Mouse (Mus musculus): Measurements from ENCODE around the gene Sat2. TPM values are rescaled to one million over a fixed set of nuclear protein-coding genes. Genes with fewer than 3 reads are reported as not detected.
"Not testable (repeated sequence)": the region's sequence is repeated elsewhere in the genome, so short reads cannot be mapped to it uniquely, and the experiment has no call there.

The Sat2 gene
- total RNA-seq, 2 experiments from 2014 or later = 12.7 to 15.2 TPM

- intact Hi-C loops (cut with DNase I) = no loop called here
- DNase-seq (ENCODE audit: extremely low spot score in 1 of 2, low spot score in 2 of 2) = no peak
These were observed 29.0 kb upstream of the Sat2 start for GRCm38 (mm10) chr11:69592799-69593198.

GRCm38 (mm10) chr11:69594853-69595252 lies 27.0 kb upstream of the Sat2 start:
- DNase-seq (ENCODE audit: extremely low spot score in 1 of 2, low spot score in 2 of 2) = no peak
- intact Hi-C loops (cut with DNase I) = no loop called here

DNA sequence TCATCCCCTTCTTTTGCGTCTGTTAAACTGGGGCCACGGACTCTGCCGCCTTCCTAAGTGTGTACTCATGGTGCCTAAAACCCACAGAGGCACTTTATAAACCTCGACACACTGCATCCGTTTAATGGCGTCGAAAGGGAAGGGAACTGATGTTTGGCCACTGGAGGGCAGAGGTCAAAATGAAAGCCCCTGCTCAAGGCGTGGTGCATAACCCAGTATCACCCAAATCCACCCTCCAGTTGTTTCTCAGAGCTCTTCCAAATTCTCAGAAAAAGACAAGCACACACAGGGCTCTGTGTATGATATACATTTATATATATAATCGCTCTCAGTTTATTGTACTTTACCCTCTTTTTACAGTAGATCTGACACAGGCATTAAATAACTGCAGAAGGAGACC lies 22.4 kb upstream of the Sat2 start:
- intact Hi-C loops (cut with DNase I) = no loop called here
- no peak for DNase-seq (ENCODE audit: extremely low spot score in 1 of 2, low spot score in 2 of 2)

DNA sequence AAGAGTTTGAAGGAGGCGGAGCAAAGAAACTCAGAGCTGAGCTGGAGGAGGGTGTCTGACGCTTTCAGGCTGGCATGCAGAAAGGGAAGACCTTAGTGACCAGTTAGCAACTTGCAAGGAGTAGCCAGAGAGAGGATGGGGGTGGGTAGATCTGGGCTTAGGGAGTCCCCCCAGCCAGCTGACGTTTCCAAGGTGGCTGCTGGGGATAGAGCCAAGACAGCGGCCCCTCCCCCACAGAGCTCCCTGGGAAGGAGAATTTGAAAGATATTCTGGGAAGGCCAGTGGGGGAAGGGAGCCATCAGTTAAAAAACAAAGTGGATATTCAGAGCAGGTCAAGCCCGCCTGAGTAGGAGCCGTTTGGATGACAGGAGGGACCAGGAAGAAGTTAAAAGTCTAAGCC lies 21.7 kb upstream of the Sat2 start:
- intact Hi-C loops (cut with DNase I) = no loop called here

GRCm38 (mm10) chr11:69601768-69602167 lies 20.1 kb upstream of the Sat2 start:
- DNase-seq (ENCODE audit: extremely low spot score in 1 of 2, low spot score in 2 of 2) = no peak

More for the DNA sequence above, 21.7 kb upstream of the Sat2 start:
- DNase-seq (ENCODE audit: extremely low spot score in 1 of 2, low spot score in 2 of 2) = peak; percentile 77 to 90

DNA sequence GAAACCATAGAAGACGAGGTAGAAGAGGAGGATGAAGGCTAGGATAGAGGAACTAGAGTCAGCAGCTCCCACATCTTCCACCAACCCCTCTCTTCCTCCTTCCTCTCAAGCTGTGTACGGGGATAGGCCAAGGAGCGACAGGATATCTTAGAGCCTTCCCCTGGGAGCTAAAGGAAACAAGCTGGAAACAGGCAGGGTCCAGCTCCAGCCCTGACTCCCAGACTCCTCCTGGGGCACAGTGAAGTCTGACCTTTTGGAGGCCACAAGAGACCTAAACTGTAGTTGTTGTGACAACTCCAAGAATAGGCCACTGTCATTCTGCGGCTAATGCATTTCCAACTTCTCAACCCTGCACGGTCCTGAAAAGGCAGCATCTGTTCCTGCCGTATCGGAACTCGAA lies 18.3 kb upstream of the Sat2 start:
- intact Hi-C loops (cut with DNase I) = no loop called here
- no peak for DNase-seq (ENCODE audit: extremely low spot score in 1 of 2, low spot score in 2 of 2)

More at GRCm38 (mm10) chr11:69601768-69602167, 20.1 kb upstream of the Sat2 start:
- intact Hi-C loops (cut with DNase I) = no loop called here

- no peak for DNase-seq (ENCODE audit: extremely low spot score in 1 of 2, low spot score in 2 of 2)
- intact Hi-C loops (cut with DNase I) = no loop called here
These were observed 17.5 kb upstream of the Sat2 start for GRCm38 (mm10) chr11:69604347-69604746.

DNA sequence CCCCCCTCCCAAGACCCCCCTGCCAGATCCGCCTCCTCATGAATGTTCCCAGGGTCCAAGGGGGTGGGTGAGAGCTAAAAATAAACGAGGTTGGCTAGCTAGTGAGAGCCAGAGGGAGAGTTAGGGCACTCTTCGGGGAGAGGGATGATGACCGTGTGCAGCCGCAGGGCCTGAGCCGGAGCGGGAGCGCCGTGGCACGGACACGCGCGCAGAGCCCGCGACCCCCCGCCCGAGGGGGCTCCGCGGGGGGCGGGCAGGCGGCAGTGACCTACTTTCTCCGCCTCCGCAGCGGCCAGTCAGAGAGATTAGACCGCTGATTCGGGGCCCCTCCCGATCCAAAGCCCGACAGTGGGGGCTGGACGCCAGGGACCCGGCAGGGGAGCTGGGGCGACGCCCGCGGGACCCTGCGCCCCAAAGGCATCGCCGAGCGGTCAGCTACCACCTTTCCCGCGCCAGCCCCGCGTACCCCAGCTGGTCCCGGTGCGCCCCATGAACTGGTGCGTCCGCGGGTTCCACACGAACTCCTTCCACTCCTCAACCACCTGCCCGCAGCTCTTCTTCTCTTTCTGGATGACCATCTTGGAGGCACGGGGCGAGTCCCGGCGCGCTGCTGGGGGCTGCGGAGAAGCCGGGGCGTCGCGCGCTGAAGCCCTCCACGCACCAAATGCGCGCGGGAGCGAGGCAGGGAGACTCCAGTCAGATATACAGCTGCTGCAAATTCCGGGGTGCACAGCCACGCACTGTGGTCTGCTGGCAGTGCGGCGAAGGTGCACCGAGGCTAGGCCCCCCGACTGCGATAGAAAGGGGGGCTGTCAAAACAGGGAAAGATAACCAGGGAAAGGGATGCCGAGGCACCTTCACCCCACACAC lies 16.8 kb upstream of the Sat2 start:
- intact Hi-C loops (cut with DNase I) = no loop called here
- peak in 1 of 2 experiments; percentile 79 for DNase-seq (ENCODE audit: extremely low spot score in 1 of 2, low spot score in 2 of 2)

DNA sequence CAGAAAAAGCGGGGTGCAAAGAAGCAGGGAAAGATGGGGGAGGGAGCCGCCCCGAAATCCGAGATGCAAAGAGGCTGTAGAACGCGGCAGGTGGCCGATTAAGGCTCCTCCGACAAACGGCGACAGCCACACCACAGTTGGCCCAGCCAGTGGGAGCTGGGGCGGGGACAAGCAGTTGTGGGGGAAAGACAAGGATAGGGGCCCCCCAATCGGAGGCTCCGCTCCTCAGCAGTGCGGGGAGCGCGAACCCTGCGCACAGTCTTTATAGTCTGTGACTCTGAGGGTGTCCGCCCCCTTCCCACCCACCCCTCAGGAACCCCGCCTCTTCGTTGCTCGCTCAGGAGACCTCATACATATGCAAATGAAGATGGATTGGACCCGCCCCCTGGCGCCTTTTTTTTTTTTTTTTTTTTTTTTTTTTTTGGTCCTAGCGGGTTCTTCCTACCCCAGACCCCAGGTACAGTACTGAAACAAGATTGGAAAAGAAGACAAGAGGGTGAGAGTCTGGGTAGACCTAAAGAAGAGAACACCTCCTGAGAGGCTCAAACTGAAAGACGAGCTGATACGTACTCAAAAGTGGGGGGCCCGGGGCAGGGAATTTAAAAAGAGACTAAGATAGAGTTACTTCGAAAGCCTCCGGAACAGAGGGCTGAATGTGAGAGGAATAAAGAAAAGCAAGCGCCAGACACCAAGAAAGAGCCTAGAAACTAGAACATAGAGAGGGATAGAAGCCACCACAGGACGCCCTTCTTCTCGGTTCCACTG lies 15.9 kb upstream of the Sat2 start, which contains the start of gene Atp1b2:
Gene Atp1b2, minus strand, starts transcription at position 217 of the 765 bp plus-strand sequence.
- DNase-seq (ENCODE audit: extremely low spot score in 1 of 2, low spot score in 2 of 2) = peak; percentile 81 to 91
- intact Hi-C loops (cut with DNase I) = no loop called here

GRCm38 (mm10) chr11:69606491-69606795 lies 15.4 kb upstream of the Sat2 start:
- no peak for DNase-seq (ENCODE audit: extremely low spot score in 1 of 2, low spot score in 2 of 2)
- intact Hi-C loops (cut with DNase I) = no loop called here

DNA sequence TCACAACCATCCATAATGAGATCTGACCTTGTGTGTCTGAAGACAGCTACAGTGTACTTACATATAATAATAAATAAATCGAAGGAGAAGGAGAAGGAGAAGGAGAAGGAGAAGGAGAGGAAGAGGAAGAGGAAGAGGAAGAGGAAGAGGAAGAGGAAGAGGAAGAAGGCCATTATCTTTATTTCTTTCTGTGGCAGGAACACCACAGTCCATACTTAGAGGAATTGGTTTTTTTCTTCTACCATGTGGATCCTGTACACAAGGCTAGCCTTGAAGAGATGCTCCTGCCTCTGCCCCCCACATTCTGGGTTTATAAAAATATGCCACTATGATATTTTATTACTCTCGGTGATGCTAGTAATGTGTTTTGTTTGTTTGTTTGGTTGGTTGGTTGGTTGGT lies 15.0 kb upstream of the Sat2 start:
- no peak for DNase-seq (ENCODE audit: extremely low spot score in 1 of 2, low spot score in 2 of 2)
- intact Hi-C loops (cut with DNase I) = no loop called here

GRCm38 (mm10) chr11:69608525-69608924 lies 13.3 kb upstream of the Sat2 start:
- intact Hi-C loops (cut with DNase I) = no loop called here
- no peak for DNase-seq (ENCODE audit: extremely low spot score in 1 of 2, low spot score in 2 of 2)

- no peak for DNase-seq (ENCODE audit: extremely low spot score in 1 of 2, low spot score in 2 of 2)
- intact Hi-C loops (cut with DNase I) = no loop called here
These were observed 12.4 kb upstream of the Sat2 start for GRCm38 (mm10) chr11:69609416-69609815.

DNA sequence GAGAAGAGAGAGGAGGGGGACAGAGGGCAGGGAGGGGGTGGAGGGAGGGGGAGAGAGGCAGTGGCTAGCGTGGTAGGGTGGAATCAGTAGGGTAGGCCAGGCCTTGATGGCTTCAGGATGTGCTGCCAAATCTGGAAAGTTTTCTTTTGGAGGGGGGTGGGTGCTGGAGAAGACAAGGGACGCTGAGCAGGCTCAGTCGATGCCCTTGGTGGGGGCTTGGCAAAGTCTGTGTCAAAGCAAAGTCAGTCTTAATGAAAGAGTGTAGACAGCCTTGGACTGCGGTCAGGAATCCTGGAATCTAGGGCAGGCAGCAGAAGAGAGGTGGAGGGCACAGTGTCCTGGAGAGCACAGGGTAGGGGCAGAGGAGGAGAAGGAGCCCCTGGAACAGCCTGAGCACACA lies 10.9 kb upstream of the Sat2 start:
- DNase-seq (ENCODE audit: extremely low spot score in 1 of 2, low spot score in 2 of 2) = no peak
- intact Hi-C loops (cut with DNase I) = no loop called here

DNA sequence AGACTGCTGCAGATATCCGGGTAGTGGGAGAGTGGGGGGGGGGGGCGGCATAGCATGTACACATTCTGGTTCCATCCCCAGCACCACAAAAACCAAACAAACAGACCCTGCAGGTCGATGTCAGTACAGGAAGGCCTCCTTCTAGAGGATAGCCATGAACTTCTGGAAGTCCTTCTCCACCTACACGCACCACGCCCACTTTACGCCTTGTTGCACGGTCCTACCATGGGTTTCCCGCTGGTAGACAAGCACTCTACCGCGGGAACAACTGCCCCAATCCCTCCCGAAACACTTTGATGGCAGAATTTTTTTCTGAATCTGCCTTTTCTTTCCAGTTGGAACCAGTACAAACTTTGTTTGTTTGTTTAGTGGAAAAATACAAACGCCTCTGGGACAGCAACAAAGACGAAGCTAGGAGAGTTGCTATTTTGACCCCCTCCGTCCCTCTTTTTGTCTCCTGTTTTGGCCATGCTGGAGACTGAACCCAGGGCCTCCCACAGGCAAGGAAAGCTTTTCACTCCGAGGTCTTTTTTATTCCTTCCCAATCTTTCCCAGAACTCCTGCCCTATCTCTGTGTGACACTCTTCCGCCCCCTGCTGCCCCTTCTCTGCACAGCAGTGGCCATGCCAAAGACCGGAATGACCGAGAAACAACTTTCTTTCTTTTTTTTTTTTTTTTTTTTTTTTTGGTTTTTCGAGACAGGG lies 8.1 kb upstream of the Sat2 start:
- DNase-seq (ENCODE audit: extremely low spot score in 1 of 2, low spot score in 2 of 2) = peak in 1 of 2 experiments; percentile 87
- intact Hi-C loops (cut with DNase I) = no loop called here

DNA sequence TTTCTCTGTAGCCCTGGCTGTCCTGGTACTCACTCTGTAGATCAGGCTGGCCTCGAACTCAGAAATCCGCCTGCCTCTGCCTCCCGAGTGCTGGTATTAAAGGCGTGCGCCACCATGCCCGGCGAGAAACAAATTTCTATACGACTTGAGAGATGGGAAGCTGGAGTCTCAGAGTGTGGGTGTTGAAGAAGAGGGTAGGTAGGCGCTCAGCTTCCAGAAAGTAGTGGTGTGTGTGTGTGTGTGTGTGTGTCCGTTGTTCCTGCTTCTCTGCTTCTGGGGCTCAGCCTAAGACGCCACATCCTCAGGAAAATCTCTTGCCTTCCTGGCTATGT lies 7.6 kb upstream of the Sat2 start:
- intact Hi-C loops (cut with DNase I); DNase-seq (ENCODE audit: extremely low spot score in 1 of 2, low spot score in 2 of 2): not testable (repeated sequence)

DNA sequence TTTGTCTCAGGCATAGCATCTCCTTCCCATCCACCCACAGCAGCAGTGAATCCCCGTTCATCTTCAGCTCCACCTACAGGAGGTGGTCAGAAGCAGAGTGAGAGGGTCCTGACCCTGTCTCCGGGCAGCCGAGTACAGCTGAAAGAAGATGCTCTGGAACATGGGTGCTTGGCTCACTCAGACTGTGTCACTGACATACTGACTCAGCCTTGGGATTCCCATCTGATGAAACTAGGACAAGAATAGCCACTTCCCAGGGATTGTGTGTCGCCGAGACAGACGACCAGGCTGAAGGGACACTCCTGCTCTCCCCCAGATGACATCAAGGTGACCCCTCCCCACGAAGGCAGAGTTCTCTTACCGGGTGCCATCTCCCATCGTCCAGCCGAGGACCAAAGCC lies 5.0 kb upstream of the Sat2 start:
- intact Hi-C loops (cut with DNase I) = loop anchor here (5.0 kb wide), 1 partner anchor 39 kb away; no protein-coding TSS in a partner anchor
- DNase-seq (ENCODE audit: extremely low spot score in 1 of 2, low spot score in 2 of 2) = no peak

- intact Hi-C loops (cut with DNase I) = loop anchor here (5.0 kb wide), 1 partner anchor 41 kb away; no protein-coding TSS in a partner anchor
- DNase-seq (ENCODE audit: extremely low spot score in 1 of 2, low spot score in 2 of 2) = no peak
These were observed 4.0 kb upstream of the Sat2 start, which contains the start of gene Shbg for GRCm38 (mm10) chr11:69617805-69618204. TSS of gene Shbg (minus strand) at chr11:69617905.

DNA sequence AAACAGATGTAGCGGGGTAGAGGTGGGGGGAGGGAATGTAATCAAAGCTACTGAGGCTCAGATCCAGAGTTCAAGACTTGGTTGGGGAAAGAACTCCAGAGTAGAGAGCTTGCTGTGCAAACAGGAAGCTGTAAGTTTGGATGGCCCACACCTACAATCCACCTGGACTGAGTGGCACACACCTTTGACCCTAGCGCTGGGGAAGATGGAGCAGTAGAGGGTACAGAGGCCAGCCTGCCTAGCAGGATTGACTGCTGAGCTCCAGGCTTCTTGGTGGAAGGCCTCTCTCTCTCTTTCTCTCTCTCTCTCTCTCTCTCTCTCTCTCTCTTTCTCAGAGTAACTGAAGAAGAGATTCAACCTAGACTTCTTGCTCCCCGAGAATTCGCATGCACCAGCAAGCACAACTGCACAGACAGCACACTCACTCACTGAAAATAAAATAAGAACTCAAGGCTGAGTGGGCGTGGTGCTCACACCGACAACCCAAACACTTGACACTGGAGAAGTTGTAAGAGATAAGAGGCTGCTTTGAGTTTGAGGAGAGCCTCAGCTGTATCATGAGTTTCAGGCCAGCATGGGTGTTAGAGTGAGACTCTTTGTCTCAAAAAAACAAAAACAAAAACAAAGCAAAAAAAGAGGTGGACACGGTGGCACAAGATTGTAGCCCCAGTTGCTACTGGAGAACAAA lies 1.3 kb upstream of the Sat2 start:
- DNase-seq (ENCODE audit: extremely low spot score in 1 of 2, low spot score in 2 of 2) = no peak

More for the DNA sequence above, 1.3 kb upstream of the Sat2 start:
- intact Hi-C loops (cut with DNase I) = no loop called here

Measured in left cerebral cortex, postnatal 10 days (tissue).